Mouse (Mus musculus): ENCODE measurements around the gene Cyb561d2.
A peak's percentile ranks its signal among the peaks of the same experiment; 100 is the strongest.
"Not testable (repeated sequence)": the region's sequence is repeated elsewhere in the genome, so short reads cannot be mapped to it uniquely, and the experiment has no call there.

The Cyb561d2 gene

GRCm38 (mm10) chr9:107571534-107572326, 29.7 kb upstream of the Cyb561d2 start:
- DNase-seq (ENCODE audit: low spot score), result no peak

- no peak for DNase-seq (ENCODE audit: low spot score)
Measured at GRCm38 (mm10) chr9:107570845-107571244, 28.9 kb upstream of the Cyb561d2 start.

GRCm38 (mm10) chr9:107570016-107570415, 28.0 kb upstream of the Cyb561d2 start:
- DNase-seq (ENCODE audit: low spot score), result no peak

GRCm38 (mm10) chr9:107569270-107569669, 27.3 kb upstream of the Cyb561d2 start:
- DNase-seq (ENCODE audit: low spot score), result no peak

- peak; percentile 61 for DNase-seq (ENCODE audit: low spot score)
Measured at GRCm38 (mm10) chr9:107568331-107569261, 26.6 kb upstream of the Cyb561d2 start.

GRCm38 (mm10) chr9:107567702-107568319, 25.8 kb upstream of the Cyb561d2 start, which contains the start of gene Hyal2:
Gene Hyal2, plus strand, starts transcription at chr9:107567945.
- DNase-seq (ENCODE audit: low spot score), result no peak

GRCm38 (mm10) chr9:107566855-107567254, 24.9 kb upstream of the Cyb561d2 start:
- DNase-seq (ENCODE audit: low spot score), result no peak

- no peak for DNase-seq (ENCODE audit: low spot score)
Measured at GRCm38 (mm10) chr9:107566041-107566709, 24.2 kb upstream of the Cyb561d2 start.

- DNase-seq (ENCODE audit: low spot score), result not testable (repeated sequence)
Measured at GRCm38 (mm10) chr9:107565556-107565955, 23.6 kb upstream of the Cyb561d2 start.

GRCm38 (mm10) chr9:107563029-107563581, 21.1 kb upstream of the Cyb561d2 start, which contains the start of gene Tusc2:
Gene Tusc2, plus strand, starts transcription at chr9:107563255.
- DNase-seq (ENCODE audit: low spot score), result peak; percentile 92

- DNase-seq (ENCODE audit: low spot score), result no peak
Measured at GRCm38 (mm10) chr9:107556346-107556745, 14.4 kb upstream of the Cyb561d2 start.

- DNase-seq (ENCODE audit: low spot score), result no peak
Measured at GRCm38 (mm10) chr9:107555701-107556100, 13.7 kb upstream of the Cyb561d2 start.

GRCm38 (mm10) chr9:107555031-107555457, 13.1 kb upstream of the Cyb561d2 start:
- DNase-seq (ENCODE audit: low spot score), result no peak

GRCm38 (mm10) chr9:107554319-107554825, 12.4 kb upstream of the Cyb561d2 start:
- peak; percentile 71 for DNase-seq (ENCODE audit: low spot score)

- no peak for DNase-seq (ENCODE audit: low spot score)
Measured at GRCm38 (mm10) chr9:107553541-107554318, 11.7 kb upstream of the Cyb561d2 start.

GRCm38 (mm10) chr9:107552690-107553393, 10.8 kb upstream of the Cyb561d2 start:
- no peak for DNase-seq (ENCODE audit: low spot score)

GRCm38 (mm10) chr9:107551890-107552355, 9.9 kb upstream of the Cyb561d2 start:
- DNase-seq (ENCODE audit: low spot score), result no peak

- no peak for DNase-seq (ENCODE audit: low spot score)
Measured at GRCm38 (mm10) chr9:107551117-107551889, 9.3 kb upstream of the Cyb561d2 start, which contains the start of gene Rassf1. Gene Rassf1, plus strand, starts transcription at chr9:107551555.
